Mouse (Mus musculus): ENCODE data around the gene Aig1.

The Aig1 gene

GRCm38 (mm10) chr10:13705771-13706170 is 163.0 kb downstream of the Aig1 start:
- DNase-seq (ENCODE audit: low spot score in 2 of 2) = no peak

- no peak for DNase-seq (ENCODE audit: low spot score in 2 of 2)
These were observed 166.1 kb downstream of the Aig1 start for GRCm38 (mm10) chr10:13702688-13703087.

GRCm38 (mm10) chr10:13702043-13702442 is 166.7 kb downstream of the Aig1 start:
- DNase-seq (ENCODE audit: low spot score in 2 of 2) = no peak

DNA sequence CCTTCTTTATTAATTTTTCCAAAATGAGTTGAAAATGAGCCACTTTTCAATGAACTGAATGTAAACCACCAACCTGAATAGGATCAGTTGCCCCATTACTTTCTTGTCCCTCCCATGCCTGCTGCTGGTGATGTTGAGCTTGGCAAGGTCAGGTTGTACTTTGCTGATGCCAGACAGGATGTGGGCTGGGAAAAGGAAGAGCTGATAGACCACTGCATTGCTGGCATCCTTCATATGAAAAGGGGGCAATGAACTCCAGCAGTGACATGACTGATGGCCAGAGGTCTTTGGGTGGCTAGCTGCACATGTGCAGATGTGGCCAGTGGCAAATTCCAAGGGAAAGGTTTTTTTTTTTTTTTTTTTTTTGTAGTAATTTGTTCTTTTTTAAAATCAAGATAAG is 172.5 kb downstream of the Aig1 start:
- DNase-seq (ENCODE audit: low spot score in 2 of 2) = no peak

- DNase-seq (ENCODE audit: low spot score in 2 of 2) = no peak
These were observed 175.5 kb downstream of the Aig1 start for GRCm38 (mm10) chr10:13693276-13693675.

DNA sequence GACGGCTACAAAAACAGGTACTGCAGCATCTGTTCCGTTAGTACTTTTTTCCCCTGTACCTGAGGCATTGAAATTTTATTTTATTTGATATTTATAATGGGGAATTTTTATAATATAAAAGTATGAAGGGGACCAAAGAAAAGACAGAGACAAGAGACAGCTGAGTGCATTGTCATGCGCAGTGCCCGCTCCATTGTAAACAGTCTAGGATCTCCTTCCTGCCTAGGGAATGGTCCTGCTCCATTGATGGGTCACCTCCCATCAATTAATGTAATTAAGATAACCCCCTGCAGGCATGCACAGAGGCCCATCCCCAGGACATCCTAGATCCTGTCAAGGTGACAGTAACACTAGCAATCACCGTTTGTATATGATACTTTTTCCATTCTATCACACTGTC is 178.0 kb downstream of the Aig1 start:
- no peak for DNase-seq (ENCODE audit: low spot score in 2 of 2)

DNA sequence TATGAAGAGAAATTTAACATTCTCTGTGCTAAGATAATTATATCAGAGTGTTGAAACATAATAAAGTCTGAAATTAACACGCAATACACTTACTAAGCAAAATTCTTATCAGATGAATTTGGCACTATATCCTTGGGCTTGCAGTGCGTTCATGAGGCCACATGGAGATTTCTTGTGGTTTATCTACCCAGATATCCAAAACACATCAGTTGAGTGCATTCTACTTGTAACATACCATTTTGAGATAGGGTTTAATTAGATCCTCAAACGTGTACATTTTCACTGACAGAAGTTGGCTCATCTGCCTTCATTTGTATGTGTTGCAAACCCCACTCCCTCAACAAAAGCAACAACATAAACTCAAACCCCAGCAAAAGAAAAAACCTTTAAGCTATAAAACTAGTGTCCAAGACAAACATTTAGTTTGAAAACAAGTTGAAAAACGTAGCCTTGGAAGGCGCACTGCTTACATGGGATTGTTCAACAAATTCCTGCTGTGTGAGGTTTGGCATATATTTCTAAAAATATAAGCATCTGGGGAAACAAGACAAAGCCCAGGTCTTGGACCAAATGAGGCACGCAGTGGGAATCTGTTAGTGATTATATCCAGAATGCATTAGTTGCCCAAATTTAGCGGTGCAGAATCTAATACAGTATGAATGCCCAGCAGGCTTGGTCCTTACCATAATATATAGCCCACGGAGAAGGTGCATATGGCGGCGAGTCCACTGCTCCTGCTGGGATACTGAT is 178.8 kb downstream of the Aig1 start:
- no peak for DNase-seq (ENCODE audit: low spot score in 2 of 2)

DNA sequence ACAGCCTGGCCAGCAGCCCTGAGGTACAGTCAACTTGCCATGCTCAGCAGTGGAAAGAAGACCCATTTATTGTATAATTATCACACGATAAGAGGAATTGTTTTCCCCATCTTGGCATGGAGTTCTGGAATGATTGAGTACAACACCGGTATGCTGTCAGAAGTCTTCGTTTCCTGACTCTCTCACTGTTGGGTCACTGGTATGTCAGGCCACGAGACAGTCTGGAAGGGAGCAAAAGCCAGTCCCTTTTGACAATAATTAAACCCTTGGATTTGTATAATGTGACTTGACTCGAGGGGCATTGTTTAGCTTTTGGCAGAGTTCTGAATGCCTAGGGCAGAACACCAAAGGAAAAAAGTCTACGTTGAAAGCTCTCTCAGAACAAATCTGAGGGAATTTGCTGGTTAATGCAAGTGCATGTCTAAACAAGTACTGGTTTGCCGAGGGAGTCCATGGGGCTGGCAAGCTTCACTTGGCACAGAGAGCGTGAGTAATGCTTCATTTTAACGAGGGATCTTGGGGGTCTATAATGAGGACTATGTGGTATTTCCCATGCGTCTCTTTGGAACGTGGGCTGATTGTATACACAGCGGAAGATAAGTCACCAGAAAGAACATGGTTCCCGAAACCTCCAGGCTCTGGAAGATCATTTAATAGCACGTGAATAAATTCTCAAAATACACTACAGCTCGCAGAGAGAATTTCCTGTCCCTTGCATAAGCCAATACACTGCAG is 180.2 kb downstream of the Aig1 start:
- no peak for DNase-seq (ENCODE audit: low spot score in 2 of 2)

DNA sequence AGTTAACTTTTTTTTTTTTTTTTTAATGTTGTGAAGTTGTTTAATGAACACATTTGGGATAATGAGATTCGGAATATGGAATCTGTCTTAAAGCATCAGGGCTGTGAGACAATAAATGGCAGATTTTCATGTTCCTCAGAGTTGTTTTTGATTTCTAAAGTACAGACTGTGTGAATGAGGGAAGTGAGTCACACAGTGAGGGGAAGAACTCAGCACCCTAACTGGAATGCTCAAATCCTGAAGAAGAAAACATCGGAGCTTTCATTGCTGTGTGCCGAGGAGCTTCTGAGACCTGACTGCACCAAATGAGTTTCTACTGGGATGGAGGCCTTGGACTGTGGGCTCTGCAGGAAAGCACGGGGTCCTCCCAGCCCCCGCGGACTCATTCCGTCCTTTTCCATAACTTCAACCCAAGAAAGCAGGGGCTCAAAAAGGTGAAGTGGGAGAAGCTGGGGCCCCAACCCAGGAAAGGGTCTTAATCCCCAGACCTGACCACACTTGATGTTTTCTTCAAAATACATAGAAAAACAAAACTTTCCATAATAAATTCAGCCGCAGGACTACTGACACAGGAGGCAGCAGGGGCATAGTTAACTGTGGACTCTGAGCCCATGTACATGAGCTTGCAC is 181.5 kb downstream of the Aig1 start:
- DNase-seq (ENCODE audit: low spot score in 2 of 2) = no peak

GRCm38 (mm10) chr10:13686127-13686526 is 182.7 kb downstream of the Aig1 start:
- no peak for DNase-seq (ENCODE audit: low spot score in 2 of 2)

DNA sequence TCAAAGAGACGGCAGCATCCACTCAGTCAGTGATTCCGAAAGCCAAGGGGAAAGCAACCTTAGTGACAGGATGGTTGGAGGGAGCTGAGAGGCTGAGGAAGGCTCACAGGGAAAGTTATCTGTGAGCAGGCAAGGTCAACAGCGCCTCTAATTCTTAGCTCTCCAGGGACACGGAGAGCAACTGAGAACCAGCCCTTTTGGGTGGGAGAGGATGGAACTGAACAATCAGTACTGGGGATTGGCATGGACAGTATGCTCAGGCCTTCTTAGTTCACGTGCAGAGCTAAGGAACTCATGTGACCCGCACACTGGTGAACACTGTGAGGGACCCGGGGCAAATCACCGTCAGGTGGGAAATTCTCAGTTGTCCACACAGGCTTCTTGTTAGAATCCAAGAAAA is 183.4 kb downstream of the Aig1 start:
- DNase-seq (ENCODE audit: low spot score in 2 of 2) = no peak

- no peak for DNase-seq (ENCODE audit: low spot score in 2 of 2)
These were observed 184.3 kb downstream of the Aig1 start for GRCm38 (mm10) chr10:13684452-13684851.

GRCm38 (mm10) chr10:13682565-13682964 is 186.2 kb downstream of the Aig1 start:
- no peak for DNase-seq (ENCODE audit: low spot score in 2 of 2)

- DNase-seq (ENCODE audit: low spot score in 2 of 2) = no peak
These were observed 191.3 kb downstream of the Aig1 start for GRCm38 (mm10) chr10:13677440-13677839.

GRCm38 (mm10) chr10:13675033-13675379 is 193.8 kb downstream of the Aig1 start:
- DNase-seq (ENCODE audit: low spot score in 2 of 2) = no peak

- no peak for DNase-seq (ENCODE audit: low spot score in 2 of 2)
These were observed 194.3 kb downstream of the Aig1 start for GRCm38 (mm10) chr10:13674304-13675032.

GRCm38 (mm10) chr10:13667166-13667696 is 201.5 kb downstream of the Aig1 start:
- DNase-seq (ENCODE audit: low spot score in 2 of 2) = no peak

- DNase-seq (ENCODE audit: low spot score in 2 of 2) = no peak
These were observed 205.3 kb downstream of the Aig1 start for GRCm38 (mm10) chr10:13663476-13663875.

DNA sequence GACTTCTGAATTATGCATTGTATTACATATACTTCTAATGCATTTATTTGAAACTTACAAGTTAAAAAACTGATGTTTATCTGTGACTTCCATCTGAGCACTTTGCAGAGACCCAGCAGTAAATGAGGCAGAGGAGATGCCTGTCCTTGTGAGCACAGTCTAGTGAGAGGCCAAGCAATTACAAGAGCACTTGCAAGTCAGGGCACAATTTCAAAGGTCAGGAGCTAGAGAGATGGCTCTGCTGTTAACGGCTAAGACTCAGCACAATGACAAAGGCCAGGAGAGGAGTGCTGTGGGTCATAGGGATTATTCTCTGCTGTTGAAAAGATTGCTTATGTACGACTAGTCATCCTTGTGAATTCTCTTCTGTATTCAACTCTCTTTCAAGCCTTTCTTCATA is 209.0 kb downstream of the Aig1 start:
- no peak for DNase-seq (ENCODE audit: low spot score in 2 of 2)

- no peak for DNase-seq (ENCODE audit: low spot score in 2 of 2)
These were observed 214.9 kb downstream of the Aig1 start for GRCm38 (mm10) chr10:13653739-13654462.

GRCm38 (mm10) chr10:13653326-13653725 is 215.5 kb downstream of the Aig1 start:
- no peak for DNase-seq (ENCODE audit: low spot score in 2 of 2)

Data from spleen, postnatal 14 days (tissue).